Mouse (Mus musculus): ENCODE measurements at regions not wholly inside any gene's neighbourhood (a gene's known extent, or its start where the extent isn't known, plus 50 kb on each side); places are given as distances from the start of the nearest gene placed in this dataset.

DNA sequence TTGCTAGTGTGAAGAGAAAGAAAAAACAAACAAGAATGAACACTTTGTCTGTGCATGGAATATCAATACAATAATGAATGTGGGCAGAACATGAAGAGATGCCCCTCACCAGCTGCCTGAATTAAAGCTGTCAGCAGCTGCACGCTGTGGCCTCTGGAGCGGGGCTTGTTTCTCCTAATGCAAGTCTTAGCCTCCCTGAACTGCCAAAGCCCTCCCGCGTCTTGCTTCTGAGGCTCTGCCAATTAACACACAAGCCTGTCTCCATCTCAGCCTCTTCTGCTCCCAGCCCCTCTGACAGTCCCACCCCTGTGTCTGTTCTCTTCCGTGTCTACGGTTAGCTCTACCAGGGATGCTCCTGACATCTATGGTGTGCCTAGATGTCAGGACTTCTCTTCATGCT lies 265.1 kb downstream of the Prdm2 start:
- H3K4me3 ChIP-seq: no peak overlapping the region
- TF ChIP-seq CTCF (conservative IDR thresholded peaks at IDR 0.05): no peak
- DNase-seq (ENCODE audit: low spot score in 2 of 2): no peak
- no peak overlapping the region for H3K27ac ChIP-seq

DNA sequence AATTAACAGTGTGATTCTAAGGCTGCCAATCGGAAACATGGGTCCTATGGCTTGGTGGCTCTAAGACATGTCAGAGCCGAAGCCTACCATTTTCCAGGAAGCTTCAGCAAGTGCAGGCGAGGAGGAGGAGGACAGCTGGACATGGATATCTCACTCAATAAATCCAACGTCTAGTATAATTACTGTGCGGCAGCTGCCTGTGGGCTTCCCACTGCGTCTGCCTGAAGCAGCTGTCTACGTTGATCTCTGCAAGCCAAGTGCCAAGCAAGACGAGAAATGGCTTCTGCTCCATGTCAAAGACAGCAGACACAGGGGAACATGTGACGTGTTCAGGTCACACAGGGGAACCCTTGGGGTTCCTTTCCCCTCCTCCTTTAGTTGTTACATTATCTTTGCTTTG lies 279.2 kb downstream of the Prdm2 start:
- no peak for TF ChIP-seq CTCF (conservative IDR thresholded peaks at IDR 0.05)
- H3K27ac ChIP-seq: no peak overlapping the region
- no peak overlapping the region for H3K4me3 ChIP-seq
- no peak for DNase-seq (ENCODE audit: low spot score in 2 of 2)

DNA sequence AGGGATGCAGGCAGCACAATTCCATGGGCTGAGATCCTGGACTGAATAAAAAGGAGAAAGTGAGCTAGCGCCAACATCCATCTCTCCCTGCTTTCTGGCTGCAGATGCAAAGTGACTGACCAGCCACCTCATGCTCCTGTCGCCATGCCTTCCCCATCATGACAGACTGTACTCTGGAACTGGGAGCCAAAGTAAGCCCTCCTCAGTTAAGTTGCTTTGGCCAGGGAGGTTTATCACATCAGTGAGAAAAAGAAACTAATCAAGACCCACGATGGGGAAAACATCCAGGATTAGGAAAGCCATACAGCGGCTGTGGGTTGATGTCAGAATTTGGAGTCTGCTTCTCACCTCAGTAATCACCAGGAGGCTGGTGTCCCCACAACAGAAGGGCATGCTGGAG lies 283.6 kb downstream of the Prdm2 start:
- Histone ChIP-seq H3K27ac (no peak overlapping the region), H3K4me3 (no peak overlapping the region)
- DNase-seq (ENCODE audit: low spot score in 2 of 2): no peak
- no peak for TF ChIP-seq CTCF (conservative IDR thresholded peaks at IDR 0.05)

DNA sequence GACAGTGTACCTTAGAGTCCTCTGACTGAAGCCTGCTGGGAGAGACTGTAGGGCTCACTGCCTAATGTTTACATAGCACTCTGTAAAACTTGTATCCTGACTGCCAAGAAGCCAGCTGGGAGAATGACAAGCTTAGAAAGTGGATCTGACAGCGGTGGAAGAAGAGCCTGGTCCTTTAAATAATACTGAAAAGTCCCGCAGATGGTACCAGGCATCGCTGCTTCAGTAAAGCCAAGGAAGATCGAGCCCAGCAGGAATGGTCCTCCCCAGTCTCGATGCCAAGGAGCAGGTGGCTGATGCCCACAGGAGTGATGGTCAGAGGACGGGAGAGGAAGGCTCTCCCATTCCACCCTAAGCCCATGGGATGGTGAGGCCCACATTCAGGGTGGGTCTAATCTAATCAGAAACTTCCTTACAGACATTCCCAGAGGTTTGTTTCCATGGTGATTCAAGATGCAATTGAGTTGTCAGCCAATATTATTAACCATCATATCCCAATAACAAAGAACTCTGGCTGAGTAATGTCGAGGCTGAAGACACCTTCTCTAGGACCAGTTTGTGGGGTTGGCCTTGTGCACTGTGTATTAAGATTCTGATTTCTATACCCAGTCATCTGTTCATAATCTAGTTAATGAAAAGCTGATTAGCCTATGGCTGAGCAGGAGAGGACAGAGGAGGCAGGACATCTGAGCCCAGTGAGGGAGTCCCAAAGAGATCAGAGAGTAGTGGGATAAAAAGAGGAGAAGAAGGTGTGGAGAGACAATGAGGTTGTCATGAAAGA lies 285.3 kb downstream of the Prdm2 start:
- DNase-seq (ENCODE audit: low spot score in 2 of 2): no peak
- Histone ChIP-seq H3K27ac (no peak overlapping the region), H3K4me3 (no peak overlapping the region)
- no peak for TF ChIP-seq CTCF (conservative IDR thresholded peaks at IDR 0.05)

- H3K27ac ChIP-seq: no peak overlapping the region
- no peak overlapping the region for H3K4me3 ChIP-seq
- no peak for TF ChIP-seq CTCF (conservative IDR thresholded peaks at IDR 0.05)
- no peak for DNase-seq (ENCODE audit: low spot score in 2 of 2)
Measured at GRCm38 (mm10) chr4:142925111-142925510, 287.7 kb downstream of the Prdm2 start.

GRCm38 (mm10) chr4:142909355-142909947 lies 303.3 kb downstream of the Prdm2 start:
- DNase-seq (ENCODE audit: low spot score in 2 of 2): no peak
- no peak overlapping the region for H3K27ac ChIP-seq
- peak overlapping the region; percentile 19; the same call in 1 of the 2 replicates for H3K4me3 ChIP-seq
- TF ChIP-seq CTCF (conservative IDR thresholded peaks at IDR 0.05): no peak

GRCm38 (mm10) chr4:142908782-142909181 lies 304.0 kb downstream of the Prdm2 start:
- no peak for TF ChIP-seq CTCF (conservative IDR thresholded peaks at IDR 0.05)
- DNase-seq (ENCODE audit: low spot score in 2 of 2): no peak
- H3K27ac ChIP-seq: no peak overlapping the region
- no peak overlapping the region for H3K4me3 ChIP-seq

- no peak overlapping the region for H3K27ac ChIP-seq
- TF ChIP-seq CTCF (conservative IDR thresholded peaks at IDR 0.05): peak; percentile 38
Measured at GRCm38 (mm10) chr4:142903356-142904032, 309.3 kb downstream of the Prdm2 start.

DNA sequence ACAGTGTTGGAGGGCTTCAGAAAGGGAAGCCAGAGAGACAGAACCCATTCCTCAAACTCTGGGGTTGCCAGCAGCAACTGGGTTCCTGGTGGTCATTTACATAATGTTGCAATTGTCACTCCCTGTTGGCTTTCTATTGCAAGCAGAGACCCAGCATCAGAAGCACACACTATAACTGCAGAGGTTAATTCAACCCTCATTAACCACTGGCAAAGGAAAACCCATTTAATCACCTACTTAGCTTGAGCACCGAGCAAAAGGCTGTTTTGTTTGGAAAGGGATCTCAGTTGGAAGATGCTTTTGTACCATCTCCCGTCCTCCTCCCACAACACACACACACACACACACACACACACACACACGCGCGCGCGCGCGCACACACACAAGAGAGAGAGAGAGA lies 312.0 kb downstream of the Prdm2 start:
- TF ChIP-seq CTCF (conservative IDR thresholded peaks at IDR 0.05): no peak
- H3K27ac ChIP-seq: no peak overlapping the region
- no peak overlapping the region for H3K4me3 ChIP-seq
- no peak for DNase-seq (ENCODE audit: low spot score in 2 of 2)

More at GRCm38 (mm10) chr4:142903356-142904032, 309.3 kb downstream of the Prdm2 start:
- no peak overlapping the region for H3K4me3 ChIP-seq
- no peak for DNase-seq (ENCODE audit: low spot score in 2 of 2)

- no peak for TF ChIP-seq CTCF (conservative IDR thresholded peaks at IDR 0.05)
- H3K27ac ChIP-seq: no peak overlapping the region
- DNase-seq (ENCODE audit: low spot score in 2 of 2): no peak
- no peak overlapping the region for H3K4me3 ChIP-seq
Measured at GRCm38 (mm10) chr4:142898994-142899393, 313.8 kb downstream of the Prdm2 start.

DNA sequence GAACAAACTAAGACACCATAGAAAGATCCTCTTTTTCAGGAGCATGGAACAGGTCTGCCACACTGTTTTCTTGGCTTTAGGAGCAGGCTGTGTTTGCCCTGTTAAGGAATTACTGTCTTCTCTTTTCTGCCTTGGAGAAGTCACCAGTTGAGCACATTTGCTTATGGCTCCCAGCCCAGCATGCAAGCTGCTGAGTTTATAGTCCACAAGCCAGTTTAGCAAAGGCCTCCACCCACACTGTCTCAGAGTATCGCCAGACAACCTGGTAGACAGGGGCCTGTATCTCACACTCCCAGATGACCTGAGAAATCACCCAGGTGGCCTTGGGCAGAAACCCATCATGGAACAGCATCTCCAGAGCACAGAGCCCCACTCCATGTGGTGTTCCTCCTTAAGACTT lies 322.1 kb downstream of the Prdm2 start:
- TF ChIP-seq CTCF (conservative IDR thresholded peaks at IDR 0.05): no peak
- DNase-seq (ENCODE audit: low spot score in 2 of 2): no peak
- Histone ChIP-seq H3K27ac (no peak overlapping the region), H3K4me3 (no peak overlapping the region)

DNA sequence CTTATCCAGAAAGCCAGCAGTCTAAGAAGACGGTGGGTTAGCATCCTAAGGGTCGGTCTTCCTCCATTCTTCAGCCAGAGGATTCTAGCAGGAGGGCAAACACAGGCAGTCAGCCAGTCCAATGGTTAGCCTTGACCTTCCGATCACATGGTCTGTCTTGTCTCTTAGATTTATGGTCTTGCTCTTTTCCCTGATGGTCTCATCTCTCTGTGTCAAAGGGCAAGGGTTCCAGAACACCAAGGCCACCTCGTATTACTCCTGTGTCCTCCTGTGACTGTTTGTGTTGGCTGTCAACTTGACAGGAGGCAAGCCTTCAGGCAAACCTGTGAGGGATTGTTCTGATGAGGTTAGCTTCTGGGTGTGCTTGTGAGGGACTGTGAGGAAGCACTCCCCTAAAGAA lies 323.9 kb downstream of the Prdm2 start:
- H3K27ac ChIP-seq: no peak overlapping the region
- no peak for DNase-seq (ENCODE audit: low spot score in 2 of 2)
- no peak for TF ChIP-seq CTCF (conservative IDR thresholded peaks at IDR 0.05)
- no peak overlapping the region for H3K4me3 ChIP-seq

- Histone ChIP-seq H3K27ac (no peak overlapping the region), H3K4me3 (no peak overlapping the region)
- peak; percentile 14 to 39 for DNase-seq (ENCODE audit: low spot score in 2 of 2)
- TF ChIP-seq CTCF (conservative IDR thresholded peaks at IDR 0.05): no peak
Measured at GRCm38 (mm10) chr4:142887876-142888275, 324.9 kb downstream of the Prdm2 start.
